Mouse (Mus musculus) MEL (cell line): ENCODE data around the gene Ncam2. TPM values are rescaled to one million over a fixed set of nuclear protein-coding genes. Genes with fewer than 3 reads are reported as not detected.
"Not testable (repeated sequence)": the region's sequence is repeated elsewhere in the genome, so short reads cannot be mapped to it uniquely, and the experiment has no call there.

Experiments
- DNase-seq: peaks from one replicate; pipeline ENCODE4 v3.0.0; 2011; ENCODE audit warnings: low read depth, low spot score
- H3K27ac ChIP-seq: 2 replicates; pipeline ENCODE4 v1.5.1; 2012; ENCODE audit warnings: low read depth, mild to moderate bottlenecking, control low read depth, low read length, moderate library complexity; ENCODE audit not compliant: control insufficient read depth
- H3K27me3 ChIP-seq, 2 experiments: fragments of 150-350 bp in 1 of 2; sonication (generic) in 1 of 2; 2 replicates each; pipeline ENCODE4 v1.6.1; 2012; ENCODE audit warnings: low read length in 2 of 2, mild to moderate bottlenecking in 2 of 2, improper control_type of control experiment in 1 of 2, moderate library complexity in 1 of 2; ENCODE audit not compliant: insufficient read depth in 2 of 2, control insufficient read depth in 1 of 2
- H3K36me3 ChIP-seq, 2 experiments: 2 replicates each; pipeline ENCODE4 v1.6.1; 2012 to 2014; ENCODE audit warnings: low read length in 2 of 2, improper control_type of control experiment in 1 of 2, inconsistent platforms in 1 of 2, mild to moderate bottlenecking in 1 of 2; ENCODE audit not compliant: insufficient read depth in 2 of 2, control insufficient read depth in 1 of 2
- H3K4me1 ChIP-seq, 2 experiments: fragments of 150-350 bp in 1 of 2; sonication (generic) in 1 of 2; 2 replicates each; pipeline ENCODE4 v1.6.1; 2012; ENCODE audit warnings: low read length in 2 of 2, improper control_type of control experiment in 1 of 2, mild to moderate bottlenecking in 1 of 2; ENCODE audit not compliant: insufficient read depth in 2 of 2, control insufficient read depth in 1 of 2
- H3K4me3 ChIP-seq, 2 experiments: fragments of 150-350 bp in 1 of 2; sonication (generic) in 1 of 2; 2 replicates each; pipeline ENCODE4 v1.5.1; 2012; ENCODE audit warnings: low read depth in 2 of 2, low read length in 2 of 2, mild to moderate bottlenecking in 2 of 2, moderate library complexity in 2 of 2, control low read depth in 1 of 2, improper control_type of control experiment in 1 of 2; ENCODE audit not compliant: control insufficient read depth in 1 of 2, insufficient read depth in 1 of 2
- H3K79me2 ChIP-seq: 2 replicates; pipeline ENCODE4 v1.6.1; 2012; ENCODE audit warnings: mild to moderate bottlenecking, low read length, moderate library complexity; ENCODE audit not compliant: control insufficient read depth, poor library complexity, insufficient read depth
- H3K9ac ChIP-seq: 2 replicates; pipeline ENCODE4 v1.6.1; 2012; ENCODE audit warnings: low read depth, mild to moderate bottlenecking, control low read depth, low read length, moderate library complexity; ENCODE audit not compliant: control insufficient read depth, poor library complexity, severe bottlenecking
- H3K9me3 ChIP-seq: fragments of 150-350 bp; sonication (generic); replicated peaks from 2 replicates; pipeline ENCODE4 v1.6.1; 2012; ENCODE audit warnings: mild to moderate bottlenecking, low read length, improper control_type of control experiment, moderate library complexity; ENCODE audit not compliant: insufficient read depth
- CHD1 ChIP-seq: IDR thresholded peaks from 2 replicates; pipeline ENCODE4 v1.6.1; 2012; ENCODE audit warnings: low read depth, mild to moderate bottlenecking, inconsistent platforms, low read length, improper control_type of control experiment
- CTCF ChIP-seq, 3 experiments: IDR thresholded peaks in 2 of 3; conservative IDR thresholded peaks in 1 of 3; 2 replicates each; pipeline ENCODE4 v1.5.1; 2011 to 2012; ENCODE audit warnings: low read length in 3 of 3, low read depth in 2 of 3, mild to moderate bottlenecking in 2 of 3, improper control_type of control experiment in 1 of 3, inconsistent platforms in 1 of 3, mixed read lengths in 1 of 3, moderate library complexity in 1 of 3; ENCODE audit not compliant: control insufficient read depth in 1 of 3, insufficient read depth in 1 of 3, poor library complexity in 1 of 3, severe bottlenecking in 1 of 3
- E2F4 ChIP-seq: IDR thresholded peaks from 2 replicates; pipeline ENCODE4 v1.6.1; 2011; ENCODE audit warnings: low read depth, low read length, improper control_type of control experiment, borderline replicate concordance
- EP300 ChIP-seq, 2 experiments: IDR thresholded peaks; 2 replicates each; pipeline ENCODE4 v1.6.1; 2011; ENCODE audit warnings: improper control_type of control experiment in 2 of 2, low read length in 2 of 2, low read depth in 1 of 2, mild to moderate bottlenecking in 1 of 2
- ETS1 ChIP-seq: IDR thresholded peaks from 2 replicates; pipeline ENCODE4 v1.6.1; 2012; ENCODE audit warnings: low read depth, mild to moderate bottlenecking, inconsistent platforms, low read length, improper control_type of control experiment, moderate library complexity
- GABPA ChIP-seq: IDR thresholded peaks from 2 replicates; pipeline ENCODE4 v1.6.1; 2012; ENCODE audit warnings: low read depth, mild to moderate bottlenecking, inconsistent platforms, low read length, improper control_type of control experiment, moderate library complexity
- GATA1 ChIP-seq: IDR thresholded peaks from 2 replicates; pipeline ENCODE4 v1.6.1; 2011; ENCODE audit warnings: low read depth, low read length, improper control_type of control experiment
- KAT2A ChIP-seq: conservative IDR thresholded peaks from 2 replicates; pipeline ENCODE4 v1.6.1; 2012; ENCODE audit warnings: low read depth, low read length, improper control_type of control experiment, inconsistent platforms
- MAFK ChIP-seq: IDR thresholded peaks from 2 replicates; pipeline ENCODE4 v1.6.1; 2011; ENCODE audit warnings: low read depth, mild to moderate bottlenecking, low read length, improper control_type of control experiment, borderline replicate concordance
- MAX ChIP-seq: IDR thresholded peaks from 2 replicates; pipeline ENCODE4 v1.6.1; 2011; ENCODE audit warnings: low read length, improper control_type of control experiment
- MYC ChIP-seq: IDR thresholded peaks from 2 replicates; pipeline ENCODE4 v1.6.1; 2011; ENCODE audit warnings: low read depth, mild to moderate bottlenecking, low read length, improper control_type of control experiment, moderate library complexity
- NRF1 ChIP-seq: IDR thresholded peaks from 2 replicates; pipeline ENCODE4 v1.6.1; 2014; ENCODE audit warnings: low read depth, mild to moderate bottlenecking, inconsistent platforms, low read length, improper control_type of control experiment, moderate library complexity; ENCODE audit not compliant: poor library complexity, insufficient read depth, severe bottlenecking
- POLR2AphosphoS2 ChIP-seq: IDR thresholded peaks from 2 replicates; pipeline ENCODE4 v1.6.1; 2011; ENCODE audit warnings: low read length, improper control_type of control experiment
- POLR2AphosphoS5 ChIP-seq: IDR thresholded peaks from 2 replicates; pipeline ENCODE4 v1.6.1; 2012; ENCODE audit warnings: low read depth, borderline replicate concordance, mild to moderate bottlenecking, inconsistent platforms, low read length, moderate library complexity, mixed read lengths
- RAD21 ChIP-seq: IDR thresholded peaks from 2 replicates; pipeline ENCODE4 v1.6.1; 2011; ENCODE audit warnings: mild to moderate bottlenecking, low read depth, low read length, improper control_type of control experiment
- RCOR1 ChIP-seq: IDR thresholded peaks from 2 replicates; pipeline ENCODE4 v1.6.1; 2012; ENCODE audit warnings: low read depth, mild to moderate bottlenecking, inconsistent platforms, low read length, improper control_type of control experiment
- SMC3 ChIP-seq: IDR thresholded peaks from 2 replicates; pipeline ENCODE4 v1.6.1; 2011; ENCODE audit warnings: low read depth, low read length, improper control_type of control experiment
- USF1 ChIP-seq: IDR thresholded peaks from 2 replicates; pipeline ENCODE4 v1.6.1; 2014; ENCODE audit warnings: low read depth, mild to moderate bottlenecking, inconsistent platforms, low read length, improper control_type of control experiment, moderate library complexity
- USF2 ChIP-seq, 2 experiments: IDR thresholded peaks; 2 replicates each; pipeline ENCODE4 v1.6.1; 2011 to 2012; ENCODE audit warnings: improper control_type of control experiment in 2 of 2, low read length in 2 of 2, borderline replicate concordance in 1 of 2, inconsistent platforms in 1 of 2, low read depth in 1 of 2, mild to moderate bottlenecking in 1 of 2; ENCODE audit not compliant: insufficient read depth in 1 of 2
- ZC3H11A ChIP-seq: IDR thresholded peaks from 2 replicates; pipeline ENCODE4 v1.6.1; 2012; ENCODE audit warnings: low read depth, mild to moderate bottlenecking, inconsistent platforms, low read length, improper control_type of control experiment
- ZMIZ1 ChIP-seq: IDR thresholded peaks from 2 replicates; pipeline ENCODE4 v1.6.1; 2012; ENCODE audit warnings: low read depth, mild to moderate bottlenecking, inconsistent platforms, low read length, improper control_type of control experiment, moderate library complexity
- polyA plus RNA-seq, 2 experiments: library from polyadenylated mRNA; stranded (reverse) in 1 of 2; unstranded in 1 of 2; fragments of >175 nt in 1 of 2; fragments of >200 nt in 1 of 2; gene quantifications; 2 replicates each; pipeline versions ENCODE4 v1.2.1 to v1.2.4; 2012; ENCODE audit warnings: low replicate concordance in 2 of 2, low read depth in 1 of 2; ENCODE audit not compliant: insufficient read length in 2 of 2, insufficient read depth in 1 of 2, missing spikeins in 1 of 2
- total RNA-seq: library from RNA; depleted of rRNA; stranded (reverse); fragments of 300-350 nt; gene quantifications from 2 replicates; pipeline ENCODE4 v1.2.3, GENCODE M21; 2012

Ncam2 gene
- total and polyA plus RNA-seq, 3 experiments = not detected

- Histone ChIP-seq H3K27me3 (no peaks in the 10 kb centered on the region), H3K4me3 (no peak overlapping the region), H3K79me2 (no peaks in the 10 kb centered on the region), H3K9me3 (no peaks in the 10 kb centered on the region), H3K4me1 (no peaks in the 10 kb centered on the region), H3K36me3 (no peaks in the 10 kb centered on the region), H3K27ac (no peak overlapping the region), H3K9ac (no peak overlapping the region)
- no peak for TF ChIP-seq ZC3H11A
- no peak for TF ChIP-seq MYC
- TF ChIP-seq KAT2A = no peak
- no peak for TF ChIP-seq MAFK
- TF ChIP-seq GATA1 = no peak
- TF ChIP-seq ZMIZ1 = no peak
- no peak for TF ChIP-seq USF2 (IDR thresholded peaks at IDR 0.05; ENCODE audit: borderline replicate concordance in 1 of 2, insufficient read depth in 1 of 2, low read depth in 1 of 2, low read length in 2 of 2)
- no peak for TF ChIP-seq EP300 (IDR thresholded peaks at IDR 0.05; ENCODE audit: low read depth in 1 of 2, low read length in 2 of 2)
- no peak for TF ChIP-seq CHD1
- no peak for TF ChIP-seq USF1
- TF ChIP-seq POLR2AphosphoS5 = no peak
- TF ChIP-seq POLR2AphosphoS2 = no peak
- no peak for TF ChIP-seq SMC3
- TF ChIP-seq E2F4 = no peak
- no peak for TF ChIP-seq RCOR1
- TF ChIP-seq MAX = no peak
- no peak for TF ChIP-seq RAD21
- TF ChIP-seq NRF1 = no peak
- no peak for TF ChIP-seq CTCF (IDR thresholded peaks at IDR 0.05 in 2 of 3, conservative IDR thresholded peaks at IDR 0.05 in 1 of 3; ENCODE audit: control insufficient read depth in 1 of 3, insufficient read depth in 1 of 3, low read depth in 2 of 3, low read length in 3 of 3, poor library complexity in 1 of 3, severe bottlenecking in 1 of 3)
- no peak for TF ChIP-seq ETS1
- DNase-seq = no peak
These were observed 252.5 kb downstream of the Ncam2 start for GRCm38 (mm10) chr16:81452988-81453387.

GRCm38 (mm10) chr16:81454472-81454871 lies 254.0 kb downstream of the Ncam2 start:
- Histone ChIP-seq H3K9me3 (no peaks in the 10 kb centered on the region), H3K27ac (no peak overlapping the region), H3K79me2 (no peaks in the 10 kb centered on the region), H3K36me3 (no peaks in the 10 kb centered on the region), H3K4me1 (no peaks in the 10 kb centered on the region), H3K27me3 (no peaks in the 10 kb centered on the region)
- TF ChIP-seq MYC (no peak), GABPA (no peak), EP300 (IDR thresholded peaks at IDR 0.05; ENCODE audit: low read depth in 1 of 2, low read length in 2 of 2) (no peak)
- TF ChIP-seq, all 39 proteins: peak for 0
- no peak overlapping the region for H3K9ac ChIP-seq
- no peak overlapping the region for H3K4me3 ChIP-seq
- no peak for DNase-seq

GRCm38 (mm10) chr16:81462731-81463130 lies 262.2 kb downstream of the Ncam2 start:
- not testable (repeated sequence) for H3K36me3 ChIP-seq, H3K4me3 ChIP-seq, H3K27ac ChIP-seq, H3K9ac ChIP-seq, DNase-seq, H3K4me1 ChIP-seq, H3K9me3 ChIP-seq, H3K79me2 ChIP-seq, H3K27me3 ChIP-seq
